Mouse (Mus musculus) liver, embryonic 13.5 days (tissue): Measurements from ENCODE around the gene Tssk2. TPM values are rescaled to one million over a fixed set of nuclear protein-coding genes. Genes with fewer than 3 reads are reported as not detected.

ENCODE experiments used
- ATAC-seq: fragments of 200-750 bp; cut with Nextera tagmentation; 2 replicates; pipeline ENCODE4 v1.8.0; 2017; ENCODE audit warnings: low read depth, mild to moderate bottlenecking, moderate number of reproducible peaks, moderate library complexity
- DNase-seq: peaks from one replicate; pipeline ENCODE4 v3.0.0; 2022
- H3K27ac ChIP-seq: fragments of 300-500 bp; sonication (generic); 2 replicates; pipeline ENCODE4 v1.5.1; 2015; ENCODE audit warnings: moderate library complexity, mild to moderate bottlenecking, inconsistent platforms
- H3K27me3 ChIP-seq: fragments of 300-500 bp; sonication (generic); 2 replicates; pipeline ENCODE4 v1.6.1; 2015; ENCODE audit warnings: mild to moderate bottlenecking, inconsistent platforms
- H3K36me3 ChIP-seq: fragments of 300-500 bp; sonication (generic); 2 replicates; pipeline ENCODE4 v1.6.1; 2015; ENCODE audit warnings: mild to moderate bottlenecking, inconsistent platforms
- H3K4me1 ChIP-seq: fragments of 300-500 bp; sonication (generic); replicated peaks from 2 replicates; pipeline ENCODE4 v1.6.1; 2015; ENCODE audit warnings: inconsistent platforms
- H3K4me2 ChIP-seq: fragments of 300-500 bp; sonication (generic); 2 replicates; pipeline ENCODE4 v1.6.1; 2015; ENCODE audit warnings: inconsistent platforms, mild to moderate bottlenecking, moderate library complexity
- H3K4me3 ChIP-seq: fragments of 300-500 bp; sonication (generic); replicated peaks from 2 replicates; pipeline ENCODE4 v1.5.1; 2015; ENCODE audit warnings: mild to moderate bottlenecking, inconsistent platforms
- H3K9ac ChIP-seq: fragments of 300-500 bp; sonication (generic); 2 replicates; pipeline ENCODE4 v1.6.1; 2015; ENCODE audit warnings: mild to moderate bottlenecking, inconsistent platforms
- H3K9me3 ChIP-seq: fragments of 300-500 bp; sonication (generic); replicated peaks from 2 replicates; pipeline ENCODE4 v1.6.1; 2016; ENCODE audit warnings: inconsistent platforms
- WGBS: fragments of 180-500 bp; shearing (Covaris S2); methylation state at CpG from one replicate; pipeline ENCODE4 v1.1.7; 2015; ENCODE audit not compliant: insufficient replicate concordance; 5-methylcytosine and 5-hydroxymethylcytosine counted together
- polyA plus RNA-seq: library from polyadenylated mRNA; unstranded; fragments of >200 nt; fragmentation: Nextera tagmentation; extraction: Ambion mirVana; gene quantifications from 2 replicates; pipeline ENCODE4 v1.2.1, GENCODE M21; 2015

The Tssk2 gene
- polyA plus RNA-seq: not detected in 2 replicates

GRCm38 (mm10) chr16:17898462-17898861, at the start of gene Tssk2, which contains the start of gene Dgcr2:
Tssk2 (plus strand) TSS chr16:17898637.
Dgcr2 (minus strand) TSS chr16:17898562.
- Histone ChIP-seq H3K4me1 (no peaks in the 10 kb centered on the region), H3K9me3 (no peaks in the 10 kb centered on the region), H3K27ac (no peak within 1 kb of the TSS), H3K27me3 (no peaks in the 10 kb centered on the region), H3K36me3 (peaks cover 50% of the 10 kb centered on the region), H3K4me3 (no peak within 1 kb of the TSS), H3K4me2 (no peak within 1 kb of the TSS), H3K9ac (no peak within 1 kb of the TSS)
- DNase-seq (no peak), ATAC-seq (no peak)
- 83% methylated on average over 14 of the region's 14 CpGs for WGBS

GRCm38 (mm10) chr16:17848928-17849327, 49.5 kb upstream of the Tssk2 start:
- no peak overlapping the region for H3K4me3 ChIP-seq

DNA sequence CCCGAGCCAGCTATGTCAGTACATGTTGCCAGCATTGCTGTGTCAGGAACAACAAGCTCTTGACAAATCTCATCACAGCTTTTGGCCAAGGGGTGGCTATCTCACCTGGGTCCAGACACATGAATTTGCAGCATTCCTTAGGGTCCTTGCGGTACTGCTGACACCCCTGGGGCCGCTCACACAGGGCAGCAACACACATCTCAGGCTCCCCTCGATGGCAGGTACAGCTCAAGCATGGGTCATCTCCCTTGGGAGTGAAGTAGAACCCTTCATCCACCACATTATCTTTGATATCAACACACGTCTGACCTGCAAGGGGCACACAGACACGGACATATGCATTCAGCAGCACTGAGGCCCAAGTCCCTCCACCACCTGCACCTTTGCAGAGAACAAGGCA, 49.0 kb upstream of the Tssk2 start:
- Histone ChIP-seq H3K27ac (no peak overlapping the region), H3K36me3 (peaks cover 87% of the 10 kb centered on the region), H3K27me3 (no peaks in the 10 kb centered on the region), H3K4me1 (no peaks in the 10 kb centered on the region), H3K9me3 (no peaks in the 10 kb centered on the region), H3K4me3 (no peak overlapping the region), H3K4me2 (no peak overlapping the region), H3K9ac (no peak overlapping the region)
- 77% methylated on average over 6 of the region's 6 CpGs for WGBS
- DNase-seq: no peak
- ATAC-seq: no peak

More at GRCm38 (mm10) chr16:17848928-17849327, 49.5 kb upstream of the Tssk2 start:
- Histone ChIP-seq H3K36me3 (peaks cover 87% of the 10 kb centered on the region), H3K9ac (no peak overlapping the region), H3K4me2 (no peak overlapping the region), H3K27ac (no peak overlapping the region), H3K9me3 (no peaks in the 10 kb centered on the region), H3K27me3 (no peaks in the 10 kb centered on the region), H3K4me1 (no peaks in the 10 kb centered on the region)
- no peak for DNase-seq
- WGBS: 16% methylated on average over 1 of the region's 1 CpGs
- no peak for ATAC-seq

GRCm38 (mm10) chr16:17851331-17851730, 47.1 kb upstream of the Tssk2 start:
- Histone ChIP-seq H3K4me2 (no peak overlapping the region), H3K36me3 (peaks cover 85% of the 10 kb centered on the region), H3K4me1 (no peaks in the 10 kb centered on the region), H3K27me3 (no peaks in the 10 kb centered on the region), H3K27ac (no peak overlapping the region), H3K9ac (no peak overlapping the region), H3K4me3 (no peak overlapping the region), H3K9me3 (no peaks in the 10 kb centered on the region)
- ATAC-seq (no peak), DNase-seq (no peak)
- 85% methylated on average over 5 of the region's 5 CpGs for WGBS

- Histone ChIP-seq H3K36me3 (peaks cover 85% of the 10 kb centered on the region), H3K27me3 (no peaks in the 10 kb centered on the region), H3K4me1 (no peaks in the 10 kb centered on the region), H3K4me2 (no peak overlapping the region), H3K9me3 (no peaks in the 10 kb centered on the region), H3K9ac (no peak overlapping the region), H3K27ac (no peak overlapping the region), H3K4me3 (no peak overlapping the region)
- ATAC-seq: no peak
- no peak for DNase-seq
- 73% methylated on average over 1 of the region's 1 CpGs for WGBS
Observed at GRCm38 (mm10) chr16:17851860-17852259, 46.6 kb upstream of the Tssk2 start.

- Histone ChIP-seq H3K9ac (no peak overlapping the region), H3K4me2 (no peak overlapping the region), H3K27ac (no peak overlapping the region), H3K36me3 (peaks cover 89% of the 10 kb centered on the region), H3K27me3 (no peaks in the 10 kb centered on the region), H3K4me3 (no peak overlapping the region), H3K9me3 (no peaks in the 10 kb centered on the region), H3K4me1 (no peaks in the 10 kb centered on the region)
- WGBS: 77% methylated on average over 2 of the region's 2 CpGs
- DNase-seq: no peak
- no peak for ATAC-seq
Observed at GRCm38 (mm10) chr16:17853263-17853662, 45.2 kb upstream of the Tssk2 start.

DNA sequence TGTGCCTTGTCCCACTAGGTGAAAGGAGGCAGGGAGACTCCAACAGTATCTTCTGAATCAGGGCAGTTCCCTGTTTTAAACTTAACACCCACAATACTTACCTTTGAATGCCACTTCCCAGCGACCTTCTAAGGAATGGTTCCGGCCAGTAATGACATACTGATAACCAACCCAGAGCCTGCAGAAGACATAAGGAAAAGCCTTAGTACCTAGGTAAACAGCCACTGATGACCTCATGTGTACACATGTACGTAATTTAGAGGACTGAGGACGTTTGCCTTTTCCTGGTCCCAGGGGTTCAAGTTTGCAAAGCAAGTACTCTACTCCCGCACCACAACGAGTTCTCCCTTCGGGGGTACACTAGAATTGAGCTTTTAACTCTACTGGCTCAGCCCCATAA, 41.3 kb upstream of the Tssk2 start:
- Histone ChIP-seq H3K27me3 (no peaks in the 10 kb centered on the region), H3K9me3 (no peaks in the 10 kb centered on the region), H3K9ac (no peak overlapping the region), H3K4me1 (no peaks in the 10 kb centered on the region), H3K27ac (no peak overlapping the region), H3K4me2 (no peak overlapping the region), H3K4me3 (no peak overlapping the region), H3K36me3 (peaks cover 72% of the 10 kb centered on the region)
- DNase-seq: no peak
- WGBS: 89% methylated on average over 7 of the region's 7 CpGs
- no peak for ATAC-seq

DNA sequence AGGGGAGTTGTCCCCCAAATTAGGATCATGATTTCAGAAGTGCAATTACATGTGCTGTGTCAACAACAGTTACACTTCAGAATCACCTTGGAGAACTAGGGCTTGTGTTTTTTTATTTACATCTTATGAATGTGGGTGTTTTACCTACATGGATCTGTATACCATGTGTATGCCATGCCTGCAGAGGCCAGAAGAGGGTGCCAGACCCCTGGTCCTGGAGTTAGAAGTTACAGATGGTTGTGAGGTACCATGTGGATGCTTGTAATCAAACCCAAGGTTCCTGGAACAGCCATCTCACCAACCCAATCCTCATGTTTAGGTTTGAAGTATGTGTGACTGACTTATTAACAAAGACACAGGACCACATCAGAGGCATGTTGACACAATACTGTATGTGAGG, 39.8 kb upstream of the Tssk2 start:
- Histone ChIP-seq H3K9me3 (no peaks in the 10 kb centered on the region), H3K27me3 (no peaks in the 10 kb centered on the region), H3K4me1 (no peaks in the 10 kb centered on the region), H3K9ac (no peak overlapping the region), H3K27ac (no peak overlapping the region), H3K36me3 (peaks cover 62% of the 10 kb centered on the region), H3K4me3 (no peak overlapping the region), H3K4me2 (no peak overlapping the region)
- ATAC-seq: 0 out of 2 replicates have a peak, but pooled peaks have one; percentile 34
- peak; percentile 20 for DNase-seq

GRCm38 (mm10) chr16:17865293-17865692, 33.1 kb upstream of the Tssk2 start:
- Histone ChIP-seq H3K27me3 (no peaks in the 10 kb centered on the region), H3K27ac (no peak overlapping the region), H3K4me2 (no peak overlapping the region), H3K4me3 (no peak overlapping the region), H3K9ac (no peak overlapping the region), H3K36me3 (peaks cover 13% of the 10 kb centered on the region), H3K9me3 (no peaks in the 10 kb centered on the region), H3K4me1 (peaks cover 27% of the 10 kb centered on the region)
- WGBS: 54% methylated on average over 2 of the region's 2 CpGs
- no peak for DNase-seq
- ATAC-seq: no peak

GRCm38 (mm10) chr16:17865770-17866169, 32.7 kb upstream of the Tssk2 start:
- ATAC-seq: no peak

GRCm38 (mm10) chr16:17871248-17871647, 27.2 kb upstream of the Tssk2 start:
- Histone ChIP-seq H3K4me3 (no peak overlapping the region), H3K27ac (peak overlapping the region; percentile 47), H3K27me3 (no peaks in the 10 kb centered on the region), H3K9ac (peak overlapping the region; percentile 39; the same call in 1 of the 2 replicates), H3K4me1 (peaks cover 68% of the 10 kb centered on the region), H3K9me3 (no peaks in the 10 kb centered on the region), H3K36me3 (peaks cover 26% of the 10 kb centered on the region), H3K4me2 (peak overlapping the region; percentile 9; the same call in 1 of the 2 replicates)
- DNase-seq (peak; percentile 28), ATAC-seq (peak; percentile 81)
- WGBS: 27% methylated on average over 5 of the region's 5 CpGs

More at GRCm38 (mm10) chr16:17865770-17866169, 32.7 kb upstream of the Tssk2 start:
- no peak overlapping the region for H3K4me3 ChIP-seq
- no peaks in the 10 kb centered on the region for H3K27me3 ChIP-seq
- peaks cover 16% of the 10 kb centered on the region for H3K36me3 ChIP-seq
- no peaks in the 10 kb centered on the region for H3K9me3 ChIP-seq
- peaks cover 31% of the 10 kb centered on the region for H3K4me1 ChIP-seq
- H3K4me2 ChIP-seq: no peak overlapping the region
- no peak for DNase-seq
- H3K9ac ChIP-seq: no peak overlapping the region
- no peak overlapping the region for H3K27ac ChIP-seq
- WGBS: 65% methylated on average over 6 of the region's 6 CpGs

DNA sequence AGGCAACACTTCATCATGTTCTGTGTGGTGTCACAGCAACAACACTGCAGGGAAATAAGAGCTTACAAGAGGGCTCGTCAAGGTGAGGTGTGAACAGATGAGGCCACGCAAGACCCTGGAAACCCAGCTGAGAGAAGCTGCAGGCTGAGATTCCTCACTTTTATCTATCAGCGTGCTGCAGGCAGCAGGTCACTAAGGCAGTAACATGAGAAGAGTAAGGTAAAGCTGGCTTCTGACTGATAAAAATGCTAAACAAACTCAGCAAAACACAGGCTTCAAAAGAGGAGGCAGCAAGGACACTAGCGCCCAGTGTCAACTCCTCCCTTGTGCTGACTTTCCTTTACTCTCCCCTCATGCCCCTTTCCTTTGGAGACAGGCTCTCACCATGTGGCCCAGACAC, 25.4 kb upstream of the Tssk2 start:
- peak; percentile 38 for DNase-seq
- Histone ChIP-seq H3K4me3 (no peak overlapping the region), H3K9ac (0 out of 2 replicates have a peak overlapping the region, but pooled peaks have one; percentile 30), H3K27me3 (no peaks in the 10 kb centered on the region), H3K4me2 (peak overlapping the region; percentile 3; the same call in 1 of the 2 replicates), H3K4me1 (peaks cover 71% of the 10 kb centered on the region), H3K9me3 (no peaks in the 10 kb centered on the region), H3K27ac (0 out of 2 replicates have a peak overlapping the region, but pooled peaks have one; percentile 6), H3K36me3 (peaks cover 35% of the 10 kb centered on the region)
- 14% methylated on average over 4 of the region's 4 CpGs for WGBS
- ATAC-seq: peak; percentile 66
